Mouse (Mus musculus) adrenal gland, postnatal 36 days (tissue): ENCODE data around the gene Capn7. TPM values are rescaled to one million over a fixed set of nuclear protein-coding genes. Genes with fewer than 3 reads are reported as not detected.

Experiments
- DNase-seq, 2 experiments: peaks; one replicate each; pipeline ENCODE4 v3.0.0; 2021; ENCODE audit warnings: mixed read lengths in 1 of 2
- total RNA-seq, 2 experiments: library from RNA; stranded (reverse); gene quantifications; 2 replicates each; pipeline ENCODE4 v1.2.3; 2021

Capn7 gene
- total RNA-seq, 2 experiments from 2014 or later = 43.5 to 45.0 TPM

GRCm38 (mm10) chr14:31364589-31364988 lies 28.2 kb downstream of the Capn7 start:
- DNase-seq = no peak

- DNase-seq = peak; percentile 82 to 89
These were observed 28.9 kb downstream of the Capn7 start for GRCm38 (mm10) chr14:31365350-31365749.

GRCm38 (mm10) chr14:31367951-31368350 lies 31.5 kb downstream of the Capn7 start:
- no peak for DNase-seq

- no peak for DNase-seq
These were observed 32.9 kb downstream of the Capn7 start for GRCm38 (mm10) chr14:31369377-31369776.

GRCm38 (mm10) chr14:31374390-31374789 lies 38.0 kb downstream of the Capn7 start:
- DNase-seq = no peak

GRCm38 (mm10) chr14:31376331-31376730 lies 39.9 kb downstream of the Capn7 start:
- no peak for DNase-seq

GRCm38 (mm10) chr14:31382276-31382675 lies 45.8 kb downstream of the Capn7 start:
- DNase-seq = no peak

- DNase-seq = no peak
These were observed 47.1 kb downstream of the Capn7 start for GRCm38 (mm10) chr14:31383470-31384050.

- peak; percentile 84 to 85 for DNase-seq
These were observed 48.2 kb downstream of the Capn7 start for GRCm38 (mm10) chr14:31384366-31385323.

- no peak for DNase-seq
These were observed 49.0 kb downstream of the Capn7 start for GRCm38 (mm10) chr14:31385406-31385805.

- peak; percentile 89 to 93 for DNase-seq
These were observed 49.7 kb downstream of the Capn7 start for GRCm38 (mm10) chr14:31385977-31386697.

GRCm38 (mm10) chr14:31387301-31387981 lies 51.0 kb downstream of the Capn7 start:
- DNase-seq = no peak

GRCm38 (mm10) chr14:31388086-31388872 lies 51.8 kb downstream of the Capn7 start:
- no peak for DNase-seq

GRCm38 (mm10) chr14:31389421-31390147 lies 53.1 kb downstream of the Capn7 start:
- DNase-seq = no peak

GRCm38 (mm10) chr14:31392300-31392699 lies 55.9 kb downstream of the Capn7 start:
- DNase-seq = no peak

- no peak for DNase-seq
These were observed 56.6 kb downstream of the Capn7 start for GRCm38 (mm10) chr14:31392873-31393545.

- no peak for DNase-seq
These were observed 57.1 kb downstream of the Capn7 start for GRCm38 (mm10) chr14:31393546-31393890.

- DNase-seq = peak; percentile 63 to 75
These were observed 57.6 kb downstream of the Capn7 start for GRCm38 (mm10) chr14:31393936-31394630.

- DNase-seq = no peak
These were observed 58.5 kb downstream of the Capn7 start for GRCm38 (mm10) chr14:31394822-31395532.
